In genomic region chr6:93461374-93461773, GRCm38 (mm10) we compare ENCODE assay signal across 17 mouse cellular contexts.
DNase-seq lines count a peak whose midpoint lies in the region; ATAC-seq lines count a peak whose summit lies in the region.
"Had no signal": no experiment of that assay in that cellular context is flagged by ENCODE, and none has a peak within 500 bp of the region (broad histone marks: within the 10 kb centered on the region; RNA-seq: fewer than 3 reads in every experiment).

No protein-coding gene starts in this region.

- no peak overlapping the region for H3K4me2 ChIP-seq in heart, embryonic 16.5 days (ENCODE audit: low read depth, low read length)
- H3K4me2 ChIP-seq: embryonic facial prominence, embryonic 15.5 days; liver, embryonic 11.5 days; lung, embryonic 14.5 days had no signal

- no peaks in the 10 kb centered on the region for H3K27me3 ChIP-seq in heart, embryonic 16.5 days (ENCODE audit: control insufficient read depth, insufficient read depth, low read length)
- H3K27me3 ChIP-seq: embryonic facial prominence, embryonic 15.5 days had no signal

- H3K9me3 ChIP-seq in heart, embryonic 16.5 days (replicated peaks; ENCODE audit: control insufficient read depth, low read length): no peaks in the 10 kb centered on the region
- H3K9me3 ChIP-seq: embryonic facial prominence, embryonic 15.5 days; midbrain, embryonic 10.5 days had no signal

- H3K9ac ChIP-seq in heart, embryonic 16.5 days (ENCODE audit: low read length): no peak overlapping the region
- H3K9ac ChIP-seq: embryonic facial prominence, embryonic 15.5 days; lung, embryonic 14.5 days had no signal

- no peaks in the 10 kb centered on the region for H3K36me3 ChIP-seq in heart, embryonic 16.5 days (ENCODE audit: control insufficient read depth, insufficient read depth)
- H3K36me3 ChIP-seq: embryonic facial prominence, embryonic 15.5 days; midbrain, embryonic 10.5 days had no signal

- WGBS in heart, embryonic 16.5 days: 48% methylated on average over 3 of the region's 3 CpGs

- peak; percentile 11 for DNase-seq in ovary, postnatal 36 days (ENCODE audit: low spot score)
- no peak for DNase-seq in ovary, postnatal 14 days (ENCODE audit: low spot score)
- peak; percentile 29 for DNase-seq in heart, adult 8-10 months (ENCODE audit: low spot score)
- DNase-seq in neural tube, embryonic 10.5 days (ENCODE audit: extremely low spot score, low spot score): no peak
- DNase-seq in Muller cell, postnatal 12 days (ENCODE audit: inconsistent ontology term): no peak
- no peak for DNase-seq in urinary bladder, postnatal 10 days (ENCODE audit: low spot score)
- DNase-seq: cerebellum, adult 9-11 months; embryo, embryonic 11 days; gastrocnemius, postnatal 10 days; kidney, postnatal 4 days; lung, embryonic 14.5 days; lung, postnatal 4 days had no signal

- H3K4me1 ChIP-seq in heart, embryonic 16.5 days (ENCODE audit: control insufficient read depth, insufficient read depth, low read length): 0 out of 2 replicates have a peak, but pooled peaks cover 5% of the 10 kb centered on the region
- H3K4me1 ChIP-seq: embryonic facial prominence, embryonic 15.5 days had no signal

- peak overlapping the region; percentile 93 for H3K27ac ChIP-seq in heart, embryonic 16.5 days (ENCODE audit: low read length)
- H3K27ac ChIP-seq: embryonic facial prominence, embryonic 15.5 days; midbrain, embryonic 10.5 days had no signal

- no peak overlapping the region for H3K4me3 ChIP-seq in heart, embryonic 16.5 days (ENCODE audit: low read length)
- H3K4me3 ChIP-seq: embryonic facial prominence, embryonic 15.5 days; midbrain, embryonic 10.5 days had no signal

- ATAC-seq in heart, embryonic 16.5 days (replicated peaks; ENCODE audit: extremely low read depth, insufficient read depth, low FRiP score): peak; percentile 86
- ATAC-seq: inflammation-experienced regulatory T-cells, adult 6 months had no signal

Comparison
In these comparisons a context has a peak if more than half of its experiments do, and no peak if none do; other contexts are left out.
1. DNase-seq: peak in ovary, postnatal 36 days (single experiment) and heart, adult 8-10 months (single experiment); none in ovary, postnatal 14 days (single experiment), neural tube, embryonic 10.5 days (single experiment), Muller cell, postnatal 12 days (single experiment) and urinary bladder, postnatal 10 days (single experiment).